Mouse (Mus musculus) hindbrain, embryonic 10.5 days (tissue): ENCODE results near the gene Atp6v0c. TPM values are rescaled to one million over a fixed set of nuclear protein-coding genes. Genes with fewer than 3 reads are reported as not detected.

Source experiments
- DNase-seq: peaks from one replicate; pipeline ENCODE4 v3.0.0-alpha.2; 2017; ENCODE audit warnings: low spot score
- H3K27ac ChIP-seq: fragments of 300-500 bp; sonication (generic); 2 replicates; pipeline ENCODE4 v1.5.1; 2016; ENCODE audit warnings: mild to moderate bottlenecking, moderate library complexity
- H3K27me3 ChIP-seq: fragments of 300-500 bp; sonication (generic); 2 replicates; pipeline ENCODE4 v1.6.1; 2016; ENCODE audit warnings: mild to moderate bottlenecking; ENCODE audit not compliant: poor library complexity, insufficient read depth, severe bottlenecking
- H3K36me3 ChIP-seq: fragments of 300-500 bp; sonication (generic); 2 replicates; pipeline ENCODE4 v1.6.1; 2016; ENCODE audit warnings: mild to moderate bottlenecking, moderate library complexity
- H3K4me1 ChIP-seq: fragments of 300-500 bp; sonication (generic); replicated peaks from 2 replicates; pipeline ENCODE4 v1.6.1; 2016; ENCODE audit warnings: mild to moderate bottlenecking
- H3K4me3 ChIP-seq: fragments of 300-500 bp; sonication (generic); 2 replicates; pipeline ENCODE4 v1.5.1; 2016; ENCODE audit warnings: mild to moderate bottlenecking, moderate library complexity
- H3K9me3 ChIP-seq: fragments of 300-500 bp; sonication (generic); 2 replicates; pipeline ENCODE4 v1.6.1; 2016; ENCODE audit warnings: mild to moderate bottlenecking, moderate library complexity
- WGBS: fragments of 180-500 bp; shearing (Covaris S2); methylation state at CpG from one replicate; pipeline ENCODE4 v1.1.7; 2016; 5-methylcytosine and 5-hydroxymethylcytosine counted together
- polyA plus RNA-seq: library from polyadenylated mRNA; unstranded; fragments of >200 nt; fragmentation: Nextera tagmentation; extraction: Ambion mirVana; gene quantifications from 2 replicates; pipeline ENCODE4 v1.2.1, GENCODE M21; 2016

The Atp6v0c gene
- polyA plus RNA-seq, 1 experiment from 2014 or later: 579 TPM

- H3K4me1 ChIP-seq: peaks cover 30% of the 10 kb centered on the region
- H3K27ac ChIP-seq: no peak overlapping the region
- no peak overlapping the region for H3K4me3 ChIP-seq
- H3K9me3 ChIP-seq: no peaks in the 10 kb centered on the region
- WGBS: 87% methylated on average over 5 of the region's 5 CpGs
- DNase-seq: no peak
- H3K36me3 ChIP-seq: peaks cover 3% of the 10 kb centered on the region
- H3K27me3 ChIP-seq: no peaks in the 10 kb centered on the region
Measured at GRCm38 (mm10) chr17:24193769-24194168, 24.3 kb upstream of the Atp6v0c start.

- Histone ChIP-seq H3K4me1 (peaks cover 30% of the 10 kb centered on the region), H3K9me3 (no peaks in the 10 kb centered on the region), H3K4me3 (no peak overlapping the region), H3K36me3 (peaks cover 7% of the 10 kb centered on the region), H3K27ac (no peak overlapping the region), H3K27me3 (no peaks in the 10 kb centered on the region)
- DNase-seq: no peak
- 89% methylated on average over 8 of the region's 8 CpGs for WGBS
Measured at GRCm38 (mm10) chr17:24193268-24193667, 23.8 kb upstream of the Atp6v0c start.

- DNase-seq: no peak
- no peak overlapping the region for H3K27ac ChIP-seq
- H3K36me3 ChIP-seq: peaks cover 10% of the 10 kb centered on the region
- 83% methylated on average over 8 of the region's 8 CpGs for WGBS
- H3K4me1 ChIP-seq: peaks cover 30% of the 10 kb centered on the region
- H3K4me3 ChIP-seq: no peak overlapping the region
- H3K27me3 ChIP-seq: no peaks in the 10 kb centered on the region
- H3K9me3 ChIP-seq: no peaks in the 10 kb centered on the region
Measured at GRCm38 (mm10) chr17:24192848-24193247, 23.3 kb upstream of the Atp6v0c start.

GRCm38 (mm10) chr17:24191481-24191880 lies 22.0 kb upstream of the Atp6v0c start:
- Histone ChIP-seq H3K4me3 (no peak overlapping the region), H3K27ac (no peak overlapping the region), H3K4me1 (peaks cover 19% of the 10 kb centered on the region), H3K36me3 (peaks cover 12% of the 10 kb centered on the region), H3K27me3 (no peaks in the 10 kb centered on the region), H3K9me3 (no peaks in the 10 kb centered on the region)
- 85% methylated on average over 4 of the region's 4 CpGs for WGBS
- no peak for DNase-seq

GRCm38 (mm10) chr17:24190934-24191333 lies 21.4 kb upstream of the Atp6v0c start:
- Histone ChIP-seq H3K27me3 (no peaks in the 10 kb centered on the region), H3K4me3 (no peak overlapping the region), H3K27ac (no peak overlapping the region), H3K36me3 (peaks cover 14% of the 10 kb centered on the region), H3K9me3 (no peaks in the 10 kb centered on the region), H3K4me1 (peaks cover 19% of the 10 kb centered on the region)
- no peak for DNase-seq
- WGBS: 88% methylated on average over 2 of the region's 2 CpGs

- Histone ChIP-seq H3K4me1 (peaks cover 7% of the 10 kb centered on the region), H3K9me3 (no peaks in the 10 kb centered on the region), H3K36me3 (no peaks in the 10 kb centered on the region), H3K4me3 (no peak overlapping the region), H3K27ac (no peak overlapping the region), H3K27me3 (no peaks in the 10 kb centered on the region)
- no peak for DNase-seq
- 84% methylated on average over 3 of the region's 3 CpGs for WGBS
Measured at GRCm38 (mm10) chr17:24174259-24174658, 4.8 kb upstream of the Atp6v0c start.

- peak; percentile 61 for DNase-seq
- Histone ChIP-seq H3K27me3 (no peaks in the 10 kb centered on the region), H3K4me1 (peaks cover 8% of the 10 kb centered on the region), H3K27ac (no peak overlapping the region), H3K4me3 (no peak overlapping the region), H3K36me3 (no peaks in the 10 kb centered on the region), H3K9me3 (no peaks in the 10 kb centered on the region)
- 3% methylated on average over 3 of the region's 3 CpGs for WGBS
Measured at GRCm38 (mm10) chr17:24173423-24173822, 3.9 kb upstream of the Atp6v0c start.

GRCm38 (mm10) chr17:24171738-24172137 lies 2.2 kb upstream of the Atp6v0c start:
- Histone ChIP-seq H3K4me3 (no peak overlapping the region), H3K36me3 (peaks cover 13% of the 10 kb centered on the region), H3K9me3 (no peaks in the 10 kb centered on the region), H3K4me1 (peaks cover 23% of the 10 kb centered on the region), H3K27ac (no peak overlapping the region), H3K27me3 (no peaks in the 10 kb centered on the region)
- WGBS: 86% methylated on average over 4 of the region's 4 CpGs
- no peak for DNase-seq

GRCm38 (mm10) chr17:24170729-24171128 lies 1.2 kb upstream of the Atp6v0c start:
- H3K36me3 ChIP-seq: peaks cover 18% of the 10 kb centered on the region
- DNase-seq: no peak
- no peak overlapping the region for H3K27ac ChIP-seq
- H3K9me3 ChIP-seq: no peaks in the 10 kb centered on the region
- H3K4me1 ChIP-seq: peaks cover 23% of the 10 kb centered on the region
- H3K4me3 ChIP-seq: no peak overlapping the region
- 81% methylated on average over 5 of the region's 5 CpGs for WGBS
- H3K27me3 ChIP-seq: no peaks in the 10 kb centered on the region

- WGBS: 65% methylated on average over 3 of the region's 3 CpGs
- Histone ChIP-seq H3K4me3 (peak overlapping the region; percentile 96), H3K4me1 (peaks cover 23% of the 10 kb centered on the region), H3K27me3 (no peaks in the 10 kb centered on the region), H3K27ac (peak overlapping the region; percentile 100), H3K36me3 (peaks cover 24% of the 10 kb centered on the region), H3K9me3 (no peaks in the 10 kb centered on the region)
- DNase-seq: no peak
Measured at GRCm38 (mm10) chr17:24170125-24170524, 623 bp upstream of the Atp6v0c start.

- H3K9me3 ChIP-seq: no peaks in the 10 kb centered on the region
- no peaks in the 10 kb centered on the region for H3K27me3 ChIP-seq
- peak; percentile 74 for DNase-seq
- peak overlapping the region; percentile 100 for H3K27ac ChIP-seq
- under 1% methylated on average over 41 of the region's 41 CpGs for WGBS
- peaks cover 33% of the 10 kb centered on the region for H3K36me3 ChIP-seq
- peak overlapping the region; percentile 96 for H3K4me3 ChIP-seq
- peaks cover 27% of the 10 kb centered on the region for H3K4me1 ChIP-seq
Measured at GRCm38 (mm10) chr17:24168590-24169277, 768 bp downstream of the Atp6v0c start.

- no peaks in the 10 kb centered on the region for H3K9me3 ChIP-seq
- peak overlapping the region; percentile 96 for H3K4me3 ChIP-seq
- no peaks in the 10 kb centered on the region for H3K27me3 ChIP-seq
- peaks cover 33% of the 10 kb centered on the region for H3K36me3 ChIP-seq
- DNase-seq: no peak
- 65% methylated on average over 7 of the region's 7 CpGs for WGBS
- peaks cover 31% of the 10 kb centered on the region for H3K4me1 ChIP-seq
- H3K27ac ChIP-seq: peak overlapping the region; percentile 100
Measured at GRCm38 (mm10) chr17:24167891-24168505, 1.5 kb downstream of the Atp6v0c start.

GRCm38 (mm10) chr17:24167120-24167519 lies 2.4 kb downstream of the Atp6v0c start:
- Histone ChIP-seq H3K36me3 (peaks cover 33% of the 10 kb centered on the region), H3K27ac (no peak overlapping the region), H3K4me1 (peaks cover 39% of the 10 kb centered on the region), H3K27me3 (no peaks in the 10 kb centered on the region), H3K4me3 (peak overlapping the region; percentile 96; the same call in 1 of the 2 replicates), H3K9me3 (no peaks in the 10 kb centered on the region)
- no peak for DNase-seq
- WGBS: 92% methylated on average over 6 of the region's 6 CpGs
